Mouse (Mus musculus) ES-Bruce4 (cell line): ENCODE results near the gene Ifit2.

Experiments used
- CTCF ChIP-seq: IDR thresholded peaks from one replicate; pipeline ENCODE4 v1.8.1; 2011; ENCODE audit warnings: low read depth, low read length
- EP300 ChIP-seq: IDR thresholded peaks from 2 replicates; pipeline ENCODE4 v1.6.1; 2011; ENCODE audit warnings: low read depth, low read length; ENCODE audit not compliant: insufficient read depth
- POLR2A ChIP-seq: IDR thresholded peaks from one replicate; pipeline ENCODE4 v1.8.1; 2011; ENCODE audit warnings: low read length; ENCODE audit not compliant: insufficient read depth

DNA sequence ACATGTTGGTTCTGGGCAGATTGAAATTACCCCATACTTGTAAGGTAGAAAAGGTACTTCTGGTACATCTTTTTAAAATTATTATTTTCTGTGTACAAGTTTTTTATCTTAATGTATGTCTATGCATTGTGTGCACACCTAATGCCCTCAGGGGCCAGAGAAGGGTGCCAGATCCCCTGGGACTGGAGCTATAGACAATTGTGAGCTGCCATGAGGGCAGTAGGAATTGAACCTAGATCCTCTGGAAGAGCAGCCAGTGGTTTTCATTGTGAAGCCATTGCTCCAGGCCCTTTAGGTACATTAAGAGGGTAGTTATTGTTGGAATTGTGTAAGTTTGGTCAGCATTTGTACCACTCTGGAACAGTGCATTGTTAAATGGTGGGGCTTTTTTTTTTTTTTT is 3.6 kb downstream of the Ifit2 start:
- TF ChIP-seq POLR2A: no peak
- no peak for TF ChIP-seq CTCF
- TF ChIP-seq EP300: no peak
